ENCODE assay signal across 19 mouse cellular contexts in the genomic region with DNA sequence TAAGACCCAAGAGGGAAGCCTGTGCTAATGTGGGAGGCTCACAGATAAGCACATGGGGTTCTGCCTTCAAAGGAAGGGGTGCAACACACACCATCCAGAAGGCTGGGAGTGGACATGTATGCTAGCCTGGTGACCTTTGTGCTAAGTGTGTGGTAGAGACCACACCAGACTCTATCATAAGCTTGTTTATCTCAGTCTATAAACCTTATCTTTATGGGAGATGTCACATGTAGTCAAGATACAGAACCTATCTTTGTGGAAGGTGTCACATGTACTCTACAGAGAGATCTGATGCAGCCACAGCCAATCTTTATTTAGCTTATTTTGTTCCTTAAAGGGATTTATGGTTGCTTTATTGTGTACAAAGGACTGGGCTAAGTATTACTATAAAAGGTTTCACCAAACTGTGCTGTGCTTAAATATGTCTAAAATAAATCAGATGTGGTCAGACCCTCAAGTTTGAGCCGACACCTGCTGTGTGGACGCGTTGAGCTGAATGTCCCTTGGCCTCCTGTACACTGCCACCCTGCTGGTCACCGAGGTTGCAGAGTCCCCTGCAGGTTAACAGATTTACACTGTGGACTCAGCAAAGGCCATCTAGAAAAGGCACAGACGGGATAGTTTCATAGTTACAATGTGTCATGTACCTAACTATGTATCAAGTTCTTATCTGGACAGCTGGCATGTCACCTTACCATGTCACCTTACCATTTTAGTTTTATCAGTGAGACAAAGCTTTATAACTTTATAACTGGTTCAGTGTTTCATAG.
"Had no signal": no experiment of that assay in that cellular context is flagged by ENCODE, and none has a peak within 500 bp of the region (broad histone marks: within the 10 kb centered on the region; RNA-seq: fewer than 3 reads in every experiment).

No protein-coding gene starts in this region.

- H3K27me3 ChIP-seq: midbrain, embryonic 12.5 days; neural tube, embryonic 13.5 days; neural tube, embryonic 15.5 days; stomach, embryonic 15.5 days had no signal

- H3K9me3 ChIP-seq: midbrain, embryonic 10.5 days; midbrain, embryonic 12.5 days; neural tube, embryonic 13.5 days; neural tube, embryonic 15.5 days; stomach, embryonic 15.5 days had no signal

- H3K27ac ChIP-seq: midbrain, embryonic 10.5 days; midbrain, embryonic 12.5 days; neural tube, embryonic 13.5 days; neural tube, embryonic 15.5 days; stomach, embryonic 15.5 days had no signal

- DNase-seq: lung, adult 18-20 months; lung, embryonic 14.5 days; lung, postnatal 10 days; lung, postnatal 4 days; midbrain, embryonic 14.5 days; retina, postnatal 1 day; right cerebral cortex, adult 18-20 months; right cerebral cortex, postnatal 25 days; right cerebral cortex, postnatal 4 days; thymus, adult 18-20 months; thymus, postnatal 14 days; thymus, postnatal 36 days had no signal

- H3K36me3 ChIP-seq: midbrain, embryonic 10.5 days; midbrain, embryonic 12.5 days; neural tube, embryonic 13.5 days; neural tube, embryonic 15.5 days; stomach, embryonic 15.5 days had no signal

- H3K4me3 ChIP-seq: midbrain, embryonic 10.5 days; midbrain, embryonic 12.5 days; myocyte; neural tube, embryonic 13.5 days; neural tube, embryonic 15.5 days; stomach, embryonic 15.5 days had no signal

- H3K4me1 ChIP-seq: midbrain, embryonic 10.5 days; midbrain, embryonic 12.5 days; neural tube, embryonic 13.5 days; neural tube, embryonic 15.5 days; stomach, embryonic 15.5 days had no signal

- H3K4me2 ChIP-seq: lung, embryonic 14.5 days; midbrain, embryonic 12.5 days; neural tube, embryonic 13.5 days; neural tube, embryonic 15.5 days; stomach, embryonic 15.5 days had no signal

- H3K9ac ChIP-seq: lung, embryonic 14.5 days; midbrain, embryonic 12.5 days; neural tube, embryonic 13.5 days; neural tube, embryonic 15.5 days; stomach, embryonic 15.5 days had no signal

- ATAC-seq: midbrain, embryonic 16.5 days had no signal
